Mouse (Mus musculus) G1E (cell line): Measurements from ENCODE around the gene Spag9.

Experiments
- CTCF ChIP-seq: IDR thresholded peaks from 2 replicates; pipeline ENCODE4 v1.5.1; 2012; ENCODE audit warnings: low read depth, low read length, inconsistent platforms, mixed read lengths
- GATA1 ChIP-seq: IDR thresholded peaks from 2 replicates; pipeline ENCODE4 v1.6.1; 2012; ENCODE audit warnings: borderline replicate concordance, low read length, inconsistent platforms, mixed read lengths
- GATA2 ChIP-seq: IDR thresholded peaks from 2 replicates; pipeline ENCODE4 v1.6.1; 2012; ENCODE audit warnings: low read depth, low read length, inconsistent platforms, borderline replicate concordance

- TF ChIP-seq CTCF (no peak), GATA1 (no peak), GATA2 (no peak)
These were observed 30.5 kb upstream of the Spag9 start for GRCm38 (mm10) chr11:93965391-93965790.
